Mouse (Mus musculus) neural tube, embryonic 11.5 days (tissue): ENCODE data around the gene Atg16l2. TPM values are rescaled to one million over a fixed set of nuclear protein-coding genes. Genes with fewer than 3 reads are reported as not detected.

Experiments used
- ATAC-seq: fragments of 200-750 bp; cut with Nextera tagmentation; 2 replicates; pipeline ENCODE4 v1.8.0; 2017; ENCODE audit warnings: moderate number of reproducible peaks, mild to moderate bottlenecking, moderate TSS enrichment, moderate library complexity; ENCODE audit not compliant: insufficient read depth, low FRiP score, low TSS enrichment
- DNase-seq: peaks from one replicate; pipeline ENCODE4 v3.0.0-alpha.2; 2015; ENCODE audit warnings: low spot score
- H3K27ac ChIP-seq: fragments of 300-500 bp; sonication (generic); 2 replicates; pipeline ENCODE4 v1.5.1; 2014; ENCODE audit warnings: low read depth, mild to moderate bottlenecking, low read length
- H3K27me3 ChIP-seq: fragments of 300-500 bp; sonication (generic); 2 replicates; pipeline ENCODE4 v1.6.1; 2014; ENCODE audit warnings: mild to moderate bottlenecking, low read length, mixed read lengths; ENCODE audit not compliant: control insufficient read depth, insufficient read depth
- H3K36me3 ChIP-seq: fragments of 300-500 bp; sonication (generic); 2 replicates; pipeline ENCODE4 v1.6.1; 2014; ENCODE audit warnings: mild to moderate bottlenecking, low read length, moderate library complexity, mixed read lengths; ENCODE audit not compliant: control insufficient read depth, insufficient read depth
- H3K4me1 ChIP-seq: fragments of 300-500 bp; sonication (generic); 2 replicates; pipeline ENCODE4 v1.6.1; 2014; ENCODE audit warnings: low read length, mixed read lengths; ENCODE audit not compliant: control insufficient read depth, insufficient read depth
- H3K4me2 ChIP-seq: fragments of 300-500 bp; sonication (generic); 2 replicates; pipeline ENCODE4 v1.6.1; 2014; ENCODE audit warnings: low read depth, mild to moderate bottlenecking, moderate library complexity
- H3K4me3 ChIP-seq: fragments of 300-500 bp; sonication (generic); 2 replicates; pipeline ENCODE4 v1.5.1; 2014; ENCODE audit warnings: low read depth, low read length
- H3K9ac ChIP-seq: fragments of 300-500 bp; sonication (generic); 2 replicates; pipeline ENCODE4 v1.6.1; 2014; ENCODE audit warnings: mild to moderate bottlenecking, low read length
- H3K9me3 ChIP-seq: fragments of 300-500 bp; sonication (generic); 2 replicates; pipeline ENCODE4 v1.6.1; 2016; ENCODE audit warnings: low read length; ENCODE audit not compliant: control insufficient read depth
- WGBS: fragments of 180-500 bp; shearing (Covaris S2); extraction: QIAGEN DNeasy Blood & Tissue Kit; methylation state at CpG from one replicate; pipeline ENCODE4 v1.1.7; 2014; 5-methylcytosine and 5-hydroxymethylcytosine counted together
- polyA plus RNA-seq: library from polyadenylated mRNA; unstranded; fragments of >200 nt; fragmentation: Nextera tagmentation; extraction: Ambion mirVana; gene quantifications from 2 replicates; pipeline ENCODE4 v1.2.1, GENCODE M21; 2014

The Atg16l2 gene
- polyA plus RNA-seq, 1 experiment from 2014 or later, result 9.5 TPM

GRCm38 (mm10) chr7:101306841-101307240 lies 4.8 kb upstream of the Atg16l2 start:
- H3K4me3 ChIP-seq, result no peak overlapping the region
- H3K27me3 ChIP-seq, result no peaks in the 10 kb centered on the region
- 51% methylated on average over 2 of the region's 2 CpGs for WGBS
- H3K4me1 ChIP-seq, result no peaks in the 10 kb centered on the region
- no peaks in the 10 kb centered on the region for H3K36me3 ChIP-seq
- H3K4me2 ChIP-seq, result no peak overlapping the region
- no peak for ATAC-seq
- H3K9ac ChIP-seq, result no peak overlapping the region
- H3K27ac ChIP-seq, result no peak overlapping the region
- no peak for DNase-seq
- H3K9me3 ChIP-seq, result no peaks in the 10 kb centered on the region

GRCm38 (mm10) chr7:101302691-101303090 lies 640 bp upstream of the Atg16l2 start:
- Histone ChIP-seq H3K27me3 (peaks cover 2% of the 10 kb centered on the region; the same call in 1 of the 2 replicates), H3K9me3 (no peaks in the 10 kb centered on the region), H3K4me1 (peaks cover 3% of the 10 kb centered on the region; the same call in 1 of the 2 replicates), H3K36me3 (no peaks in the 10 kb centered on the region), H3K27ac (no peak overlapping the region), H3K4me2 (peak overlapping the region; percentile 86), H3K9ac (peak overlapping the region; percentile 45; the same call in 1 of the 2 replicates), H3K4me3 (peak overlapping the region; percentile 55)
- WGBS, result 18% methylated on average over 7 of the region's 7 CpGs
- DNase-seq (no peak), ATAC-seq (no peak)

GRCm38 (mm10) chr7:101301361-101301880 lies 630 bp downstream of the Atg16l2 start:
- under 1% methylated on average over 30 of the region's 30 CpGs for WGBS
- H3K4me2 ChIP-seq, result peak overlapping the region; percentile 86
- H3K27me3 ChIP-seq, result peaks cover 8% of the 10 kb centered on the region; the same call in 1 of the 2 replicates
- ATAC-seq (peak; percentile 63; the same call in 1 of the 2 replicates), DNase-seq (no peak)
- H3K4me1 ChIP-seq, result peaks cover 7% of the 10 kb centered on the region
- peak overlapping the region; percentile 45 for H3K9ac ChIP-seq
- H3K27ac ChIP-seq, result no peak overlapping the region
- no peaks in the 10 kb centered on the region for H3K36me3 ChIP-seq
- H3K4me3 ChIP-seq, result peak overlapping the region; percentile 55
- H3K9me3 ChIP-seq, result no peaks in the 10 kb centered on the region

- H3K9ac ChIP-seq, result no peak overlapping the region
- no peak overlapping the region for H3K4me3 ChIP-seq
- 84% methylated on average over 3 of the region's 3 CpGs for WGBS
- DNase-seq, result no peak
- H3K36me3 ChIP-seq, result no peaks in the 10 kb centered on the region
- H3K27me3 ChIP-seq, result peaks cover 8% of the 10 kb centered on the region; the same call in 1 of the 2 replicates
- no peak for ATAC-seq
- H3K4me1 ChIP-seq, result peaks cover 7% of the 10 kb centered on the region
- H3K27ac ChIP-seq, result no peak overlapping the region
- H3K9me3 ChIP-seq, result no peaks in the 10 kb centered on the region
- H3K4me2 ChIP-seq, result no peak overlapping the region
These were observed 3.7 kb downstream of the Atg16l2 start for GRCm38 (mm10) chr7:101298375-101298774.

GRCm38 (mm10) chr7:101297023-101297405 lies 5.0 kb downstream of the Atg16l2 start:
- no peaks in the 10 kb centered on the region for H3K9me3 ChIP-seq
- WGBS, result 24% methylated on average over 8 of the region's 8 CpGs
- ATAC-seq, result no peak; the same call in 1 of the 2 replicates
- peak overlapping the region; percentile 54 for H3K9ac ChIP-seq
- H3K4me2 ChIP-seq, result peak overlapping the region; percentile 50
- H3K36me3 ChIP-seq, result no peaks in the 10 kb centered on the region
- H3K27ac ChIP-seq, result no peak overlapping the region
- H3K27me3 ChIP-seq, result peaks cover 8% of the 10 kb centered on the region; the same call in 1 of the 2 replicates
- no peak for DNase-seq
- peak overlapping the region; percentile 25 for H3K4me3 ChIP-seq
- H3K4me1 ChIP-seq, result peaks cover 10% of the 10 kb centered on the region

GRCm38 (mm10) chr7:101296252-101297022 lies 5.6 kb downstream of the Atg16l2 start:
- 10% methylated on average over 35 of the region's 35 CpGs for WGBS
- peak; percentile 80 for ATAC-seq
- H3K9me3 ChIP-seq, result no peaks in the 10 kb centered on the region
- H3K27ac ChIP-seq, result no peak overlapping the region
- peak overlapping the region; percentile 25 for H3K4me3 ChIP-seq
- H3K36me3 ChIP-seq, result no peaks in the 10 kb centered on the region
- H3K27me3 ChIP-seq, result peaks cover 8% of the 10 kb centered on the region; the same call in 1 of the 2 replicates
- peak; percentile 89 for DNase-seq
- H3K4me1 ChIP-seq, result peaks cover 10% of the 10 kb centered on the region
- H3K9ac ChIP-seq, result peak overlapping the region; percentile 54
- H3K4me2 ChIP-seq, result peak overlapping the region; percentile 50

- 68% methylated on average over 1 of the region's 1 CpGs for WGBS
- ATAC-seq, result no peak
These were observed 6.6 kb downstream of the Atg16l2 start for GRCm38 (mm10) chr7:101295438-101295837.

GRCm38 (mm10) chr7:101293611-101294010 lies 8.4 kb downstream of the Atg16l2 start:
- WGBS, result 49% methylated on average over 4 of the region's 4 CpGs
- DNase-seq (no peak), ATAC-seq (no peak)
- H3K4me2 ChIP-seq, result no peak overlapping the region
- H3K9ac ChIP-seq, result no peak overlapping the region
- H3K9me3 ChIP-seq, result no peaks in the 10 kb centered on the region
- H3K36me3 ChIP-seq, result no peaks in the 10 kb centered on the region
- H3K4me3 ChIP-seq, result no peak overlapping the region
- H3K4me1 ChIP-seq, result peaks cover 6% of the 10 kb centered on the region; the same call in 1 of the 2 replicates
- H3K27me3 ChIP-seq, result peaks cover 8% of the 10 kb centered on the region; the same call in 1 of the 2 replicates
- H3K27ac ChIP-seq, result no peak overlapping the region

More at GRCm38 (mm10) chr7:101295438-101295837, 6.6 kb downstream of the Atg16l2 start:
- H3K36me3 ChIP-seq, result no peaks in the 10 kb centered on the region
- no peak overlapping the region for H3K27ac ChIP-seq
- H3K4me3 ChIP-seq, result no peak overlapping the region
- H3K4me1 ChIP-seq, result peaks cover 6% of the 10 kb centered on the region; the same call in 1 of the 2 replicates
- H3K9me3 ChIP-seq, result no peaks in the 10 kb centered on the region
- H3K27me3 ChIP-seq, result peaks cover 8% of the 10 kb centered on the region; the same call in 1 of the 2 replicates
- H3K9ac ChIP-seq, result no peak overlapping the region
- no peak for DNase-seq
- H3K4me2 ChIP-seq, result no peak overlapping the region
